Mouse (Mus musculus) stomach, postnatal 0 days (tissue): ENCODE results near the gene Sema3f.

ENCODE experiments used
- CTCF ChIP-seq: IDR thresholded peaks from 2 replicates; pipeline ENCODE4 v1.5.1; 2016; ENCODE audit warnings: antibody characterized with exemption, low read depth, mild to moderate bottlenecking, moderate library complexity
- EP300 ChIP-seq: optimal IDR thresholded peaks from 2 replicates; pipeline ENCODE3; 2016; ENCODE audit warnings: antibody characterized with exemption

- TF ChIP-seq CTCF (no peak), EP300 (no peak)
Observed at GRCm38 (mm10) chr9:107665308-107665707, 45.0 kb downstream of the Sema3f start.
